Mouse (Mus musculus): ENCODE measurements around the gene B4galt4.

DNA sequence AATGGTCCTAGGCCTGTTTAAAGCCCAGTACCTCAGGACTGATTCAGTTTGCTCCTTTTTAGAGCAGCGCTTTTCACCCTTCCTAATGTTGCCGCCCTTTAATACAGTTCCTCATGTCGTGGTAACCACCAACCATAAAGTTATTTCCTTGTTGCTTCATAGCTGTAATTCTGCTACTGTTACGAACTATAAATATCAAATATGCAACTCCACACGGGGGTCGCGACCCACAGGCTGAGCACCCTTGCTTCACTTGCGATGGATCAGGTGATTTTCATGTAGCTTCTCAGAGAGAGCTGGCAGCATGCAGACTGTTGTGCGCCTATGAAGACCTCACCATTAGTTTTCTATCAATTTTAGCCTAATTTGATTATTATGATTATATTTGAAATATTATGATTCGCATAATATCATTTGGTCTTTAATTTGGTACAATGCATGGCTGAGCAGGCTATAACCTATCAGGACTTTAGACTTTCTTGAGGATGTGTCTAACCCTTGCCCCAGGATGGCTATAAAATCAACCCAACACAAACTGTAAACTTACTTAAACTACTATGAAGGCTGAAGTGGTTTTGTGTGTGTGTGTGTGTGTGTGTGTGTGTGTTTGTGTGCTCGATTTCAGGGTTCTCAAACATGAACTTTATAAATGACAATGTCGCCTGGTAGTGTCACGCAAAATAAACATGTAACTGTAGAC is 710 bp upstream of the B4galt4 start:
- TF ChIP-seq POLR2A (IDR thresholded peaks at IDR 0.05; ENCODE audit: low read depth, low read length) (no peak), CTCF (conservative IDR thresholded peaks at IDR 0.05; ENCODE audit: insufficient read depth, insufficient read length, low read depth, low read length) (no peak)

All from kidney, adult 2 months (tissue).